Mouse (Mus musculus) lung, postnatal 36 days (tissue): ENCODE measurements at regions not wholly inside any gene's neighbourhood (a gene's known extent, or its start where the extent isn't known, plus 50 kb on each side); places are given as distances from the start of the nearest gene placed in this dataset.
A peak's percentile ranks its signal among the peaks of the same experiment; 100 is the strongest.

Experiments used
- DNase-seq: peaks from one replicate; pipeline ENCODE4 v3.0.0; 2022; ENCODE audit warnings: mixed read lengths

GRCm38 (mm10) chr13:37468304-37469178 is 123.5 kb downstream of the Ly86 start:
- DNase-seq: peak; percentile 83

GRCm38 (mm10) chr13:37470230-37470907 is 125.4 kb downstream of the Ly86 start:
- no peak for DNase-seq

GRCm38 (mm10) chr13:37473359-37473758 is 128.4 kb downstream of the Ly86 start:
- DNase-seq: no peak

- DNase-seq: no peak
Measured at GRCm38 (mm10) chr13:37475804-37476203, 130.8 kb downstream of the Ly86 start.

- DNase-seq: peak; percentile 75
Measured at GRCm38 (mm10) chr13:37476256-37477053, 131.4 kb downstream of the Ly86 start.

- no peak for DNase-seq
Measured at GRCm38 (mm10) chr13:37477342-37477741, 132.3 kb downstream of the Ly86 start.

- DNase-seq: peak; percentile 85
Measured at GRCm38 (mm10) chr13:37477749-37478548, 132.9 kb downstream of the Ly86 start.

GRCm38 (mm10) chr13:37479182-37479691 is 134.2 kb downstream of the Ly86 start:
- DNase-seq: peak; percentile 56

GRCm38 (mm10) chr13:37481514-37481913 is 136.5 kb downstream of the Ly86 start:
- DNase-seq: no peak

GRCm38 (mm10) chr13:37482038-37482437 is 137.0 kb downstream of the Ly86 start:
- peak; percentile 90 for DNase-seq

- peak; percentile 89 for DNase-seq
Measured at GRCm38 (mm10) chr13:37482589-37482988, 137.6 kb downstream of the Ly86 start.

- DNase-seq: peak; percentile 82
Measured at GRCm38 (mm10) chr13:37483010-37483855, 138.2 kb downstream of the Ly86 start.

- no peak for DNase-seq
Measured at GRCm38 (mm10) chr13:37484631-37485030, 139.6 kb downstream of the Ly86 start.

- DNase-seq: no peak
Measured at GRCm38 (mm10) chr13:37492115-37493001, 147.3 kb downstream of the Ly86 start.

GRCm38 (mm10) chr13:37493331-37493730 is 148.3 kb downstream of the Ly86 start:
- no peak for DNase-seq

GRCm38 (mm10) chr13:37495272-37495932 is 150.4 kb downstream of the Ly86 start:
- DNase-seq: peak; percentile 88

- DNase-seq: no peak
Measured at GRCm38 (mm10) chr13:37497986-37498385, 153.0 kb downstream of the Ly86 start.

- DNase-seq: no peak
Measured at GRCm38 (mm10) chr13:37500668-37501286, 155.8 kb downstream of the Ly86 start.

GRCm38 (mm10) chr13:37503449-37503848 is 158.4 kb downstream of the Ly86 start:
- DNase-seq: no peak
